Mouse (Mus musculus) ES-E14 (cell line): ENCODE measurements around the gene Lsm4.

Experiments used
- HCFC1 ChIP-seq: IDR thresholded peaks from 2 replicates; pipeline ENCODE4 v1.6.1; 2012; ENCODE audit warnings: low read length, inconsistent platforms, borderline replicate concordance; ENCODE audit not compliant: insufficient read depth
- ZC3H11A ChIP-seq: IDR thresholded peaks from 2 replicates; pipeline ENCODE4 v1.6.1; 2012; ENCODE audit warnings: low read depth, mild to moderate bottlenecking, inconsistent platforms, low read length, borderline replicate concordance

- TF ChIP-seq ZC3H11A (no peak), HCFC1 (no peak)
These were observed 24.6 kb downstream of the Lsm4 start for GRCm38 (mm10) chr8:70697366-70698250.
